Mouse (Mus musculus): Measurements from ENCODE around the gene Phf10. TPM values are rescaled to one million over a fixed set of nuclear protein-coding genes. Genes with fewer than 3 reads are reported as not detected.

Phf10 gene
- polyA plus RNA-seq, 1 experiment: 7.4 TPM

DNA sequence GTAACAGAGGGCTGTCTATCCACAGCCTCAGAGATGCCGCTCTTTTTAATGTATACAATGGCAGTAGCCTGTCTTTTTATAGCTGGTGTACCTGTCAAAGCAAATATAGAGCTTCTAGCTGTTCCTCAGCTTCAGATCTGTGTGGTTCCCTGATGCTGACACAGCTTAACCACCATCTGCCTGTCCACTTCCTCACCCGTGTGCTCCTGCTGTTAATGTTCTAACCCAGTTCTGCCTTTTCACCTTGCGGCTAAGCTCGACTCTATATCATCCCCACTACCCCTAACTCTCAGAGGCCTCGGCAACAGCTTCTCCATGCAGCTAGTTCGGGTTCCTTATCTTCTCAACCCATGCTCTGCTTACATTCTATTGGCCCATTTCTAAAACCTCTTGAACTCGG, 30.4 kb downstream of the Phf10 start:
- H3K4me1 ChIP-seq (ENCODE audit: control insufficient read depth, insufficient read depth, insufficient read length, low read length): peaks cover 3% of the 10 kb centered on the region; the same call in 1 of the 2 replicates
- no peak for TF ChIP-seq CTCF (IDR thresholded peaks at IDR 0.05; ENCODE audit: extremely low read depth, insufficient read length, insufficient replicate concordance, low read depth, low read length)
- TF ChIP-seq POLR2A (IDR thresholded peaks at IDR 0.05; ENCODE audit: low read depth, low read length): no peak
- WGBS: 74% methylated on average over 7 of the region's 7 CpGs
- H3K4me3 ChIP-seq (ENCODE audit: low read depth, low read length): no peak overlapping the region
- H3K36me3 ChIP-seq (ENCODE audit: control insufficient read depth, insufficient read depth, low read length): no peaks in the 10 kb centered on the region
- no peak overlapping the region for H3K27ac ChIP-seq (ENCODE audit: insufficient read depth, low read depth, low read length)
- no peaks in the 10 kb centered on the region for H3K27me3 ChIP-seq (ENCODE audit: control insufficient read depth, insufficient read depth, low read length)

GRCm38 (mm10) chr17:14928631-14929030, 32.4 kb downstream of the Phf10 start:
- no peaks in the 10 kb centered on the region for H3K36me3 ChIP-seq (ENCODE audit: control insufficient read depth, insufficient read depth, low read length)
- H3K4me3 ChIP-seq (ENCODE audit: low read depth, low read length): no peak overlapping the region
- WGBS: 55% methylated on average over 5 of the region's 5 CpGs
- H3K27ac ChIP-seq (ENCODE audit: insufficient read depth, low read depth, low read length): no peak overlapping the region
- TF ChIP-seq POLR2A (IDR thresholded peaks at IDR 0.05; ENCODE audit: low read depth, low read length): no peak
- no peak for TF ChIP-seq CTCF (IDR thresholded peaks at IDR 0.05; ENCODE audit: extremely low read depth, insufficient read length, insufficient replicate concordance, low read depth, low read length)
- H3K27me3 ChIP-seq (ENCODE audit: control insufficient read depth, insufficient read depth, low read length): no peaks in the 10 kb centered on the region
- H3K4me1 ChIP-seq (ENCODE audit: control insufficient read depth, insufficient read depth, insufficient read length, low read length): no peaks in the 10 kb centered on the region

GRCm38 (mm10) chr17:14927644-14928218, 33.3 kb downstream of the Phf10 start:
- no peaks in the 10 kb centered on the region for H3K27me3 ChIP-seq (ENCODE audit: control insufficient read depth, insufficient read depth, low read length)
- H3K4me3 ChIP-seq (ENCODE audit: low read depth, low read length): no peak overlapping the region
- TF ChIP-seq CTCF (IDR thresholded peaks at IDR 0.05; ENCODE audit: extremely low read depth, insufficient read length, insufficient replicate concordance, low read depth, low read length) (no peak), POLR2A (IDR thresholded peaks at IDR 0.05; ENCODE audit: low read depth, low read length) (no peak)
- H3K27ac ChIP-seq (ENCODE audit: insufficient read depth, low read depth, low read length): no peak overlapping the region
- WGBS: 76% methylated on average over 8 of the region's 8 CpGs
- no peaks in the 10 kb centered on the region for H3K4me1 ChIP-seq (ENCODE audit: control insufficient read depth, insufficient read depth, insufficient read length, low read length)
- no peaks in the 10 kb centered on the region for H3K36me3 ChIP-seq (ENCODE audit: control insufficient read depth, insufficient read depth, low read length)

DNA sequence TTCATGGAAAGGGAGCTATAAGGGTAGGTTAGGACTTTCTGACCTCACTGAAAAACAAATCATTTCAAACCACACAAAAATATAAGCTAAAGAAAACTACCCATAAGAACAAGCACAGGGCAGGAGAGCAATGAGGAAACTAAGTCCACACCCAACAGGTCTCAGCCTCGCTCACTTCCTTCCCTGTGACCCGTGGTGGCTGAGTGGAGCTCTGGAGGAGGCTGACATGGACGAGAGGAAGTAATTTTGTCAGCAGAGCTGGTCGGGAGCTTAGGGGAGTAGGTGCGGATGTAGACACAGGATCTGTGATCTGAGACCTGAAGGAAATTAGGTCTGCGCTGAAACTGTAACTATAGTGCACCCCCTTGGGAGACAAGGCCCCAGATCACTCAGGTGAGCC, 39.5 kb downstream of the Phf10 start:
- TF ChIP-seq POLR2A (IDR thresholded peaks at IDR 0.05; ENCODE audit: low read depth, low read length) (no peak), CTCF (IDR thresholded peaks at IDR 0.05; ENCODE audit: extremely low read depth, insufficient read length, insufficient replicate concordance, low read depth, low read length) (no peak)
- Histone ChIP-seq H3K4me3 (ENCODE audit: low read depth, low read length) (no peak overlapping the region), H3K27ac (ENCODE audit: insufficient read depth, low read depth, low read length) (no peak overlapping the region), H3K27me3 (ENCODE audit: control insufficient read depth, insufficient read depth, low read length) (no peaks in the 10 kb centered on the region), H3K4me1 (ENCODE audit: control insufficient read depth, insufficient read depth, insufficient read length, low read length) (no peaks in the 10 kb centered on the region), H3K36me3 (ENCODE audit: control insufficient read depth, insufficient read depth, low read length) (no peaks in the 10 kb centered on the region)
- 37% methylated on average over 6 of the region's 6 CpGs for WGBS

DNA sequence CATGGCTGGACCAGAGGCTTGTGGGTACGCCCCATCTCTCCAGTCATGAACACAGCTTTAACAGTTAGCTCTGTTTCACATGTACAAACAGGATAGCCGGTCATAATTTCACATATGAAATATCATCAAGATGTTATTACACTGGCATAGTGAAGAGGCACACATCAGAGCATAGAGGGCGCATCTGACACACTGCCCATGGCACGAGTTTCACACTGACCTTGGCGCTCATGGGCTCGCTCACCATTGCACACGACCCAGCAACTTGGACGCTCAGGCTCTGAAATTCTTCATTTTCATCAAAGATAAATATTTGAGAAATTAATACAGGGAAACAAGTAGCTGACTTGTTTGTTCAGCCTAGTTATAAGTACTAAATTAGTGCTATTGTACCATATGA, 43.2 kb downstream of the Phf10 start:
- Histone ChIP-seq H3K4me3 (ENCODE audit: low read depth, low read length) (no peak overlapping the region), H3K4me1 (ENCODE audit: control insufficient read depth, insufficient read depth, insufficient read length, low read length) (no peaks in the 10 kb centered on the region), H3K36me3 (ENCODE audit: control insufficient read depth, insufficient read depth, low read length) (no peaks in the 10 kb centered on the region), H3K27ac (ENCODE audit: insufficient read depth, low read depth, low read length) (no peak overlapping the region), H3K27me3 (ENCODE audit: control insufficient read depth, insufficient read depth, low read length) (no peaks in the 10 kb centered on the region)
- no peak for TF ChIP-seq CTCF (IDR thresholded peaks at IDR 0.05; ENCODE audit: extremely low read depth, insufficient read length, insufficient replicate concordance, low read depth, low read length)
- no peak for TF ChIP-seq POLR2A (IDR thresholded peaks at IDR 0.05; ENCODE audit: low read depth, low read length)
- 76% methylated on average over 8 of the region's 8 CpGs for WGBS

DNA sequence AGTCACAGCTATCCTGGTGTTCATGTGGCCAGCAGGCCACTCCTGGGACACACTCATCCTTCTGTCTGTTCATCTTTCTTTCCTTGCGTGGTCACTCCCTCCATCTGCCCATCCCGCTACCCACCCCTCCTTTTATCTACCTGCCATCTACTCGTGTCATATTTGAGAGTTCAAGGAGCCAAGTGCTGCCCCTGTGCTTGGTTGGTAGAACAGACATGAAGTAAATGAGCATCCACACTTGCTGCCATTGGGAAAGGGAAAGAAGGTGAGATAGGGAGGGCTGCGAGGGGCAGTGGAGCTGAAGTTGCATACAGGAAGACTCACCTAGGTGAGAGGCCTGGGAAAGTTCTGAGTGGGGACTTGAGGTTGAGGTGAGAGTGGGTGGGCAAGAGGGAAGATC, 46.7 kb downstream of the Phf10 start:
- no peak overlapping the region for H3K4me3 ChIP-seq (ENCODE audit: low read depth, low read length)
- TF ChIP-seq POLR2A (IDR thresholded peaks at IDR 0.05; ENCODE audit: low read depth, low read length) (no peak), CTCF (IDR thresholded peaks at IDR 0.05; ENCODE audit: extremely low read depth, insufficient read length, insufficient replicate concordance, low read depth, low read length) (no peak)
- WGBS: 80% methylated on average over 4 of the region's 4 CpGs
- no peaks in the 10 kb centered on the region for H3K27me3 ChIP-seq (ENCODE audit: control insufficient read depth, insufficient read depth, low read length)
- no peak overlapping the region for H3K27ac ChIP-seq (ENCODE audit: insufficient read depth, low read depth, low read length)
- H3K36me3 ChIP-seq (ENCODE audit: control insufficient read depth, insufficient read depth, low read length): no peaks in the 10 kb centered on the region
- no peaks in the 10 kb centered on the region for H3K4me1 ChIP-seq (ENCODE audit: control insufficient read depth, insufficient read depth, insufficient read length, low read length)

GRCm38 (mm10) chr17:14912981-14913380, 48.1 kb downstream of the Phf10 start:
- Histone ChIP-seq H3K36me3 (ENCODE audit: control insufficient read depth, insufficient read depth, low read length) (no peaks in the 10 kb centered on the region), H3K4me1 (ENCODE audit: control insufficient read depth, insufficient read depth, insufficient read length, low read length) (no peaks in the 10 kb centered on the region), H3K27me3 (ENCODE audit: control insufficient read depth, insufficient read depth, low read length) (peaks cover 2% of the 10 kb centered on the region; the same call in 1 of the 2 replicates), H3K4me3 (ENCODE audit: low read depth, low read length) (no peak overlapping the region), H3K27ac (ENCODE audit: insufficient read depth, low read depth, low read length) (no peak overlapping the region)
- WGBS: 88% methylated on average over 8 of the region's 8 CpGs
- no peak for TF ChIP-seq CTCF (IDR thresholded peaks at IDR 0.05; ENCODE audit: extremely low read depth, insufficient read length, insufficient replicate concordance, low read depth, low read length)
- no peak for TF ChIP-seq POLR2A (IDR thresholded peaks at IDR 0.05; ENCODE audit: low read depth, low read length)
